Mouse (Mus musculus) gastrocnemius, adult 2 months (tissue): Measurements from ENCODE around the gene Ankrd13d. TPM values are rescaled to one million over a fixed set of nuclear protein-coding genes. Genes with fewer than 3 reads are reported as not detected.

Experiments
- DNase-seq: peaks from one replicate; pipeline ENCODE4 v3.0.0; 2022
- H3K27ac ChIP-seq: fragments of 200-600 bp; 2 replicates; pipeline ENCODE4 v1.8.1; 2022; ENCODE audit warnings: mild to moderate bottlenecking
- H3K4me3 ChIP-seq: fragments of 200-600 bp; 2 replicates; pipeline ENCODE4 v1.8.1; 2022; ENCODE audit warnings: mild to moderate bottlenecking, moderate library complexity
- CTCF ChIP-seq: fragments of 200-600 bp; IDR thresholded peaks from 2 replicates; pipeline ENCODE4 v1.8.1; 2022; ENCODE audit warnings: antibody characterized with exemption, mild to moderate bottlenecking, moderate library complexity
- intact Hi-C: fragments of 180-260 bp; cut with DNase I; formaldehyde crosslinking; loops from one replicate; pipeline ENCODE4 v1.15.1; 2025
- microRNA-seq: library from miRNA; unstranded; fragments of <30 nt; microRNA quantifications from one replicate; pipeline ENCODE4 v1.2.0, GENCODE M21; 2021
- total RNA-seq, 2 experiments: library from RNA; stranded (reverse); gene quantifications; 2 replicates each; pipeline ENCODE4 v1.2.3; 2021

Ankrd13d gene
- total RNA-seq, 2 experiments from 2014 or later = 0.45 to 0.64 TPM

DNA sequence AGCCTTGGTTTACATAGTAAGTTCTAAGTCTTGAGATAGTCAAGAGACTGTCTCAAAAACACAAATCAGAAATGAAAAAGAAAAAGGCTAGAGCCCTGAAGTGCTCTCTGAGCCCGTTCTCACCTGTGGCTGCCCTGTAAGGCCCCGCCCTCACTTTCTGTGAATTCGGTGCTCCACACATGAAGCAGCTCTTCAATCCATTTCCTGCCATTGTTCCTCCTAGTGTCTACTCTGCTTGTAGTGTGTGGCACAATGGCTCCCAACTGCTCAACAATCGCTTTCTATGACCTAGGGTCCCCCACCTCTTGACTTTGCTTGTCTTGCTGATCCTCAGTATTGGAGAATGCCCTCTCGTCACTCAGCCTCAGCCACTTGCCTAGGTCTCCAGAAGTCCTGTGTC is 55.5 kb downstream of the Ankrd13d start:
- DNase-seq = no peak
- Histone ChIP-seq H3K27ac (no peak overlapping the region), H3K4me3 (no peak overlapping the region)
- no peak for TF ChIP-seq CTCF
- intact Hi-C loops = loop anchor here (5.0 kb wide), 1 partner anchor 210 kb away; no protein-coding TSS in a partner anchor

DNA sequence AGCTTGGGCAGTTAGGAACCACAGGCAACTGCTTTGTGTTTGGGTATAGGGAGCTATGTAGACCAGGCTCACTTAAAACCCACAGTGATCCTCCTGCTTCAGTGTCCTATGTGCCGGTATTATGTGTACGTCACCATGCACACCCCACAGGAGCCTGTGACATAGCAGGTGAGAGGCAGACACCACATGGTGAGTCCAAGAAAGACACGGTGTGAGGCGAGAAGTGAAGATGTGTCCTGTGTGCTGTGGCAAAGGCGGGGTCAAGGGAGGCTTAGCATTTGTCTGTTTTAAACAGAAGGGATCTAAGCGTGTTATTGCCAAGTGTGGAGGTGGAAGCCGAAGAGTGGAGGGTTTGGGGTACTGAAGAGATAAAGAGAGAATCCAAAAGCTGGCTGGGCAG is 56.2 kb downstream of the Ankrd13d start:
- intact Hi-C loops = loop anchor here (5.0 kb wide), 1 partner anchor 209 kb away; no protein-coding TSS in a partner anchor
- no peak for DNase-seq

DNA sequence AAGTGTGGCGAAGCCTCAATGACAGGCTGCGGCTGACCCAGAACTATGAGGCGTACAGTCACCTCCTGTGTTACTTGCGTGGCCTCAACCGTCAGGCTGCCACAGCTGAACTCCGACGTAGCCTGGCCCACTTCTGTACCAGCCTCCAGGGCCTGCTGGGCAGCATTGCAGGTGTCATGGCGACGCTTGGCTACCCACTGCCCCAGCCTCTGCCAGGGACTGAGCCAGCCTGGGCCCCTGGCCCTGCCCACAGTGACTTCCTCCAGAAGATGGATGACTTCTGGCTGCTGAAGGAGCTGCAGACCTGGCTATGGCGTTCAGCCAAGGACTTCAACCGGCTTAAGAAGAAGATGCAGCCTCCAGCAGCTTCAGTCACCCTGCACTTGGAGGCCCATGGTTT is 60.8 kb downstream of the Ankrd13d start:
- intact Hi-C loops = no loop called here
- H3K4me3 ChIP-seq = no peak overlapping the region
- TF ChIP-seq CTCF = no peak
- DNase-seq = no peak
- H3K27ac ChIP-seq = no peak overlapping the region

More for the DNA sequence above, 56.2 kb downstream of the Ankrd13d start:
- H3K4me3 ChIP-seq = no peak overlapping the region
- no peak for TF ChIP-seq CTCF
- H3K27ac ChIP-seq = no peak overlapping the region

DNA sequence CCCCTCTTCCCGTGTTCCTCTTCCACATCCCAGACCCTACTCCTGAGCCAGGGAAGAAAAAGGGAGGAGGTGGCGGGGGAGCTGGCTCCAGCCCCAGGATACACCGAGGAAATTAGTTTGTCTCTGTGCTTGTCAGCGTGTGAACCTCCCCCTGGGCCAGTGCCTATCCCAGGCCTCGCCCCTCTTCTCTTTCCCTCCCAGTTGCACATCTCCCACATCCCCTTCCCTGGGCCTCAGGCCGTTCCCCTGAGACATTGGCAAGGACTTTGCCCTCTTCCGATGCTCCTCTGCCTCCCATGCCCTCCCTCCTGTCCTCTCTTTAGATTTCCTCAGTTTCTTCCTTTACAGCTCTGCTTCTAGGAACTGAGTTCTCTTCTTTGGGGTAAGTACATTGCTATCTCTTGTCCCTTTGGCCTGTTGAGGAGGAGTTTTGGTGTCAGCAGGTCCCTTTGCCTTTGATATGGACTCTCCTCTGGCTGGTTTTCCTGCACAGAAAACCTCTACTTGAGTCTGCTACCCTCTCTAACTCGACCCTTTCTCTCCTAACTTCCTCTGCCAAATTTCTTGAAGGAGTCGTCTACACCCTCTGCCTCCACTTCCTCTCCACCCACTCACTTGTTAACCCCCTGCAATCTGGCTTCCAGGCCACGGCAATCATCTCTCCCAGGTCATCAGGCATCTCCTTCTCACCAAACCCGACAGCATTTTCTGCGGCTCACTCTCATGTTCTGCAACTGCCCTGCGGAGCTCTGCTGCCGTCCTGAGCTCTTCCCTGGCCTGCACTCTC is 61.8 kb downstream of the Ankrd13d start:
- H3K27ac ChIP-seq = peak overlapping the region; percentile 44
- H3K4me3 ChIP-seq = no peak overlapping the region
- no peak for DNase-seq
- TF ChIP-seq CTCF = no peak
- intact Hi-C loops = no loop called here

DNA sequence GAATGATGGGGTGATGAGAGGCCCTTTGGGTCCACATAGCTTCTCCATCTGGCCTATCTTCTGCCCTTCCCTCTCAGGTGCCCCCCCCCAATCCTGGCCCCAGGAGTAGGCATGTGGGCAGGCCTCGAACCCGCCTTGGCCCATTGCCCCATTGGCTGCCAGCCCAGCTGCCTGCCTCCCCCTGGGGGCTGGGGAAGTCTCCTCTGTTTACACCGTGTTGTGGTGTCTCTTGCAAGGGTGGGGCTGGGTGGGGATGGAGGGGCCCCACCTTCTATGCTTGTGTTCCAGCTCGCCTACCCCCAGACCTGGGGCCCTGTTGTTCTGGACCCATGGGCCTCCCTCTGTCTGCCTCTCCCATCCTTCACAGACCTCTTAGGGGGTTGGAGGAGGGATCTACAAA is 62.5 kb downstream of the Ankrd13d start:
- DNase-seq = no peak
- no peak overlapping the region for H3K4me3 ChIP-seq
- intact Hi-C loops = no loop called here
- no peak for TF ChIP-seq CTCF
- no peak overlapping the region for H3K27ac ChIP-seq

Small RNA genes lying within 50 kb of the gene (microRNA-seq; reads per million reads assigned to microRNA genes)
- not detected for gene Mir6985

Other genes with a start within 250 kb of the Ankrd13d start
- 100 to 1,000 TPM; 386 to 408 TPM for gene Gstp1, start 245.2 kb downstream of the Ankrd13d start, total RNA-seq
- gene Gstp2, start 237.1 kb downstream of the Ankrd13d start, total RNA-seq = 100 to 1,000 TPM; 169 to 183 TPM
- gene Gstp3, start 223.6 kb downstream of the Ankrd13d start, total RNA-seq = not detected
- gene Cabp2, start 201.6 kb downstream of the Ankrd13d start, total RNA-seq = not detected
- gene Cdk2ap2, start 186.0 kb downstream of the Ankrd13d start, total RNA-seq = 10 to 100 TPM; 17.9 to 22.4 TPM
- gene Pitpnm1, start 183.1 kb downstream of the Ankrd13d start, total RNA-seq = 1 to 10 TPM; 2.3 to 2.5 TPM
- gene Aip, start 157.3 kb downstream of the Ankrd13d start, total RNA-seq = 10 to 100 TPM; 69.9 to 71.8 TPM
- not detected for gene Gpr152, start 143.3 kb downstream of the Ankrd13d start, total RNA-seq
- gene Cabp4, start 139.1 kb downstream of the Ankrd13d start, total RNA-seq = not detected
- 10 to 100 TPM in 1 of 2 experiments, 1 to 10 TPM in 1; 9.8 to 14.7 TPM for gene Coro1b, start 134.5 kb downstream of the Ankrd13d start, total RNA-seq
- under 1 TPM in 1 of 2 experiments, not detected in 1; 0.43 TPM for gene Ptprcap, start 129.5 kb downstream of the Ankrd13d start, total RNA-seq
- gene Rps6kb2, start 119.8 kb downstream of the Ankrd13d start, total RNA-seq = 10 to 100 TPM; 24.8 to 27.8 TPM
- 10 to 100 TPM; 23.1 to 25.9 TPM for gene Carns1, start 107.7 kb downstream of the Ankrd13d start, total RNA-seq
- gene Tbc1d10c, start 91.9 kb downstream of the Ankrd13d start, total RNA-seq = 1 to 10 TPM; 6.7 to 6.8 TPM
- gene Ppp1ca, start 91.1 kb downstream of the Ankrd13d start, total RNA-seq = 100 to 1,000 TPM; 201 to 214 TPM
- gene Rad9a, start 81.5 kb downstream of the Ankrd13d start, total RNA-seq = 1 to 10 TPM; 2.8 to 3.4 TPM
- under 1 TPM; 0.38 to 0.89 TPM for gene Clcf1, start 68.9 kb downstream of the Ankrd13d start, total RNA-seq
- not detected for gene AC109138.7, start 68.8 kb downstream of the Ankrd13d start, total RNA-seq
- gene Pold4, start 51.2 kb downstream of the Ankrd13d start, total RNA-seq = 10 to 100 TPM; 13.6 to 16.4 TPM
- 1 to 10 TPM; 3.3 to 3.9 TPM for gene Ssh3, start 14.0 kb downstream of the Ankrd13d start, total RNA-seq
- 10 to 100 TPM; 56.6 to 61.2 TPM for gene Grk2, start 23.1 kb upstream of the Ankrd13d start, total RNA-seq
- gene Kdm2a, start 115.1 kb upstream of the Ankrd13d start, total RNA-seq = 10 to 100 TPM; 39.1 to 39.7 TPM
- gene Rhod, start 156.3 kb upstream of the Ankrd13d start, total RNA-seq = under 1 TPM; 0.28 to 0.73 TPM
- 1 to 10 TPM; 6.8 to 7.6 TPM for gene Syt12, start 194.3 kb upstream of the Ankrd13d start, total RNA-seq
- not detected for gene 2010003K11Rik, start 215.4 kb upstream of the Ankrd13d start, total RNA-seq
- 100 to 1,000 TPM in 1 of 2 experiments, 10 to 100 TPM in 1; 94.6 to 119 TPM for gene Pcx, start 227.3 kb upstream of the Ankrd13d start, total RNA-seq